Mouse (Mus musculus): Measurements from ENCODE around the gene Msh4.

Gene Msh4

DNA sequence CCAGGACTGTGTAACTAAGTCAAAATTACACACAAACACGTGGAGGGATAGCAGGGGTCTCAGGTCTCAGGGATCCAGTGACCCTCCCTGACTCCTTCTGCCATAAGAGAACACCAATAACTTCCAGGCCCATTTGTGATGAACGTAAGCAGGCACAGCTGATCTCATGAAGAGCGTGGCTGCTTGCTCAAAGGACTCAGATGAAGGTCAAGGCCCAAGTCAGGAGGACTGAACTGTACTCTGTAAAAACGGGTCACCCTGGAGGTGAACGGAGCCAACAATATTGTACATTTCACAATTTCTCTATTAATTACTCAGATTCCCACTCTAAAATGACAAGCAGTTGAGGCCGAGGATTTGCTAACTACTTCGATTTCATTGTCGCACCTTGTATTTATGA is 91.9 kb downstream of the Msh4 start:
- DNase-seq (ENCODE audit: low spot score in 2 of 2) = no peak

DNA sequence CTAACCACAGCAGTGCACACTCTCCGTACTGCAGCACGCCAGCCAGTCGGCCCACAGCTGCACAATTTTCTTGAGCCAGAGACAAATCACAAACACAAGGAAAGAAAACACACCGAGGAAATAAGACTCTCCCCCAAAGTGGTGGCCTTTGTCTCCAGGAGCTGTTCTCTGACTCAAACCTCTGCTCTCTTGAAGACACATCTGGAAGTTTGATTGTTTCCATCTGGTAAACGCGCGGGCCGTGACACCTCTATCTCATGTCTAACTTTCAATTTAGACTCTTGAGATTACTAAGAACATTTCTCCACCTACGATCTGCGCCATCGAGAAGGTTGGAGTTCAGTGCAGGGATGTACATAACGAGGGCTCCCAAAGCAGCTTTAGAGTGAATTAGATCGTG is 97.5 kb downstream of the Msh4 start:
- no peak for DNase-seq (ENCODE audit: low spot score in 2 of 2)

DNA sequence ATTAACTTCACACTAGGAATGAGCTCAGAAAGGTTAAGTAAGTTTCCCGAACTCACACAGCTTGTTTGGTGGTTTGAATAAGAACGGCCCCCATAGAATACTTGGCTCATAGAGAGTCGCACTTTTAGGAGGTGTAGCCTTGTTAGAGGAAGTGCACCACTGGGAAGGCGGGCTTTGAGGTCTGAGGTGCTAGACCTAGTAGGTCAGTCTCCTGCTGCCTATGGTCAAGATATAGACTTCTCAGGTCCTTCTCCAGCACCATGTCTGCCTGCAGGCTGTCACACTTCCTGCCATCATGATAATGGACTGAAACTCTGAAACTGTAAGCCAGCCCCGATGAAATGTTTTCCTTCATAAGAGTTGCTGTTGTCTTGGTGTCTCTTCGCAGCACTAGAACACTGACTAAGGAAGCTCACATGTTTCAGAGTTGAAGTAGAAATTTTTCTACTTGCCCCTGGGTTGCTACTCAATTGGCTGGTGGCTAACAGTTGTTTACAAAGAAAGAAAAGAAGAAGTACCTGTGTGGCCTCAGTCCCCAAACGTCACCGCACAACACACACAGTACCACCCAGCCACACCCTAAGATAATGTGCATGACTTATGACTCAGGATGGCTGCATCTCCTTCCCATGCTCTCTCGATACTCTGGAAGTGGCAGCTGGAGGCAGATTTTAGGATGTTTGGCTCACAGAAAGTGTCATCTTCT is 98.3 kb downstream of the Msh4 start:
- DNase-seq (ENCODE audit: low spot score in 2 of 2) = no peak
